Mouse (Mus musculus) embryonic fibroblast, embryonic 13.5 days (primary cell): ENCODE data around the gene Rngtt.

Source experiments
- CTCF ChIP-seq: IDR thresholded peaks from 2 replicates; pipeline ENCODE4 v1.5.1; 2011; ENCODE audit warnings: mild to moderate bottlenecking, control low read depth, low read length, moderate library complexity, borderline replicate concordance; ENCODE audit not compliant: insufficient read depth
- POLR2A ChIP-seq: IDR thresholded peaks from 2 replicates; pipeline ENCODE4 v1.6.1; 2011; ENCODE audit warnings: low read depth, mild to moderate bottlenecking, control low read depth, low read length, moderate library complexity

- TF ChIP-seq CTCF (no peak), POLR2A (no peak)
These were observed 45.0 kb upstream of the Rngtt start for GRCm38 (mm10) chr4:33264979-33265726.
